19 mouse cellular contexts compared by ENCODE assay signal in genomic region chr14:14518841-14519240, GRCm38 (mm10).
DNase-seq lines count a peak whose midpoint lies in the region; ATAC-seq lines count a peak whose summit lies in the region.
"Had no signal": no experiment of that assay in that cellular context is flagged by ENCODE, and none has a peak within 500 bp of the region (broad histone marks: within the 10 kb centered on the region; RNA-seq: fewer than 3 reads in every experiment).

No protein-coding gene starts in this region.

- no peak for ATAC-seq in cerebellum, adult (ENCODE audit: insufficient number of reproducible peaks, low FRiP score, low TSS enrichment)
- ATAC-seq in forebrain, embryonic 12.5 days (ENCODE audit: low FRiP score): no peak
- ATAC-seq: forebrain, embryonic 15.5 days had no signal

- peak; percentile 22 to 85 for DNase-seq in adrenal gland, adult (ENCODE audit: inconsistent age in 2 of 2, low spot score in 1 of 2)
- DNase-seq in adrenal gland, postnatal 25 days: no peak
- peak; percentile 12 for DNase-seq in urinary bladder, postnatal 25 days (ENCODE audit: low spot score)
- no peak for DNase-seq in urinary bladder, postnatal 4 days (ENCODE audit: low spot score in 2 of 2)
- peak; percentile 42 for DNase-seq in gonadal fat pad, adult 2 months (ENCODE audit: low read depth)
- DNase-seq in ovary, postnatal 14 days (ENCODE audit: low spot score): no peak
- DNase-seq: cerebellum, adult 8-10 months; gastrocnemius, postnatal 36 days; kidney, adult 18-20 months; kidney, postnatal 14 days; thymus, adult 18-20 months had no signal

- no peaks in the 10 kb centered on the region for H3K27me3 ChIP-seq in forebrain, embryonic 12.5 days
- H3K27me3 ChIP-seq: embryonic facial prominence, embryonic 15.5 days; forebrain, embryonic 15.5 days; heart, embryonic 12.5 days; limb, embryonic 15.5 days; neural tube, embryonic 13.5 days had no signal

- no peak overlapping the region for H3K4me2 ChIP-seq in forebrain, embryonic 12.5 days
- H3K4me2 ChIP-seq: embryonic facial prominence, embryonic 15.5 days; forebrain, embryonic 15.5 days; heart, embryonic 12.5 days; hindbrain, embryonic 14.5 days; limb, embryonic 15.5 days; neural tube, embryonic 13.5 days had no signal

- no peak overlapping the region for H3K4me3 ChIP-seq in forebrain, embryonic 12.5 days (replicated peaks)
- H3K4me3 ChIP-seq: embryonic facial prominence, embryonic 15.5 days; forebrain, embryonic 15.5 days; heart, embryonic 12.5 days; limb, embryonic 15.5 days; neural tube, embryonic 13.5 days had no signal

- H3K9ac ChIP-seq in forebrain, embryonic 12.5 days: no peak overlapping the region
- H3K9ac ChIP-seq: embryonic facial prominence, embryonic 15.5 days; forebrain, embryonic 15.5 days; heart, embryonic 12.5 days; hindbrain, embryonic 14.5 days; limb, embryonic 15.5 days; neural tube, embryonic 13.5 days had no signal

- no peaks in the 10 kb centered on the region for H3K36me3 ChIP-seq in forebrain, embryonic 12.5 days (replicated peaks)
- H3K36me3 ChIP-seq: embryonic facial prominence, embryonic 15.5 days; forebrain, embryonic 15.5 days; heart, embryonic 12.5 days; limb, embryonic 15.5 days; neural tube, embryonic 13.5 days had no signal

- WGBS in forebrain, embryonic 12.5 days: 97% methylated on average over 2 of the region's 2 CpGs

- no peaks in the 10 kb centered on the region; the same call in 1 of the 2 replicates for H3K4me1 ChIP-seq in forebrain, embryonic 12.5 days
- H3K4me1 ChIP-seq: embryonic facial prominence, embryonic 15.5 days; forebrain, embryonic 15.5 days; limb, embryonic 15.5 days had no signal

- H3K27ac ChIP-seq in forebrain, embryonic 12.5 days: no peak overlapping the region
- H3K27ac ChIP-seq: embryonic facial prominence, embryonic 15.5 days; forebrain, embryonic 15.5 days; hindbrain, embryonic 14.5 days; limb, embryonic 15.5 days; neural tube, embryonic 13.5 days had no signal

- no peaks in the 10 kb centered on the region for H3K9me3 ChIP-seq in forebrain, embryonic 12.5 days
- H3K9me3 ChIP-seq: embryonic facial prominence, embryonic 15.5 days; forebrain, embryonic 15.5 days; heart, embryonic 12.5 days; limb, embryonic 15.5 days; neural tube, embryonic 13.5 days had no signal

Comparison
In these comparisons a context has a peak if more than half of its experiments do, and no peak if none do; other contexts are left out.
1. DNase-seq: peak in adrenal gland, adult (2 of 2), urinary bladder, postnatal 25 days (single experiment) and gonadal fat pad, adult 2 months (single experiment); none in adrenal gland, postnatal 25 days (single experiment), urinary bladder, postnatal 4 days (0 of 2) and ovary, postnatal 14 days (single experiment).